Mouse (Mus musculus) megakaryocyte, embryonic 14.5 days (primary cell): ENCODE data around the gene Cfap298.

Experiments used
- FLI1 ChIP-seq: IDR thresholded peaks from 2 replicates; pipeline ENCODE4 v1.6.1; 2012; ENCODE audit warnings: low read length, inconsistent platforms, mixed read lengths
- GATA1 ChIP-seq: IDR thresholded peaks from 3 replicates; pipeline ENCODE4 v1.6.1; 2012; ENCODE audit warnings: mixed read lengths, low read length, inconsistent platforms, borderline replicate concordance

- TF ChIP-seq FLI1 (no peak), GATA1 (no peak)
These were observed 31.3 kb upstream of the Cfap298 start for GRCm38 (mm10) chr16:90966241-90966640.
